Mouse (Mus musculus): ENCODE results near the gene Cpvl.

The Cpvl gene

GRCm38 (mm10) chr6:53971729-53972128 is 6.7 kb downstream of the Cpvl start:
- DNase-seq (ENCODE audit: low spot score in 2 of 2) = no peak

- no peak for DNase-seq (ENCODE audit: low spot score in 2 of 2)
Observed at GRCm38 (mm10) chr6:53969081-53969480, 9.4 kb downstream of the Cpvl start.

DNA sequence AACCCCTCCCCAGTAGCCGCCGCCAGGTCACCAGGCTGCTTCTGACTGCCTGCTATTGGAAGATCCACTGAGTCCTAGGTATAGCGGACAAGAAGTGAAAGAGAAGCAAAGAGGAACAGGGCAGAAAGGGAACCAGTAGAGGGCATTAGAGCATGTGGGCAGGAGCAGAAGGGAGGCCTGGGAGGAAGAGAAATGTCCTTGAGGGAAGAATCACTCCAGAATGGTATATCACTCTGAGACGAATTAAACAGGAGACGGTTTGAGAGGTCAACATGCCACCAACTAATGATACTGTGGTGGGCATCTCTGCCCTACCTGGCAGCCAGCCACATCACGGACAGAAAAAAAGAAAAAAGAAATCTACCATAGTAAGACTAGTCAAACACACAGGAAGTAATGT is 9.9 kb downstream of the Cpvl start:
- DNase-seq (ENCODE audit: low spot score in 2 of 2) = no peak

GRCm38 (mm10) chr6:53966595-53966994 is 11.9 kb downstream of the Cpvl start:
- DNase-seq (ENCODE audit: low spot score in 2 of 2) = no peak

- no peak for DNase-seq (ENCODE audit: low spot score in 2 of 2)
Observed at GRCm38 (mm10) chr6:53965900-53966299, 12.6 kb downstream of the Cpvl start.

- no peak for DNase-seq (ENCODE audit: low spot score in 2 of 2)
Observed at GRCm38 (mm10) chr6:53963906-53964496, 14.5 kb downstream of the Cpvl start.

GRCm38 (mm10) chr6:53962006-53962405 is 16.5 kb downstream of the Cpvl start:
- DNase-seq (ENCODE audit: low spot score in 2 of 2) = no peak

- no peak for DNase-seq (ENCODE audit: low spot score in 2 of 2)
Observed at GRCm38 (mm10) chr6:53959826-53960225, 18.6 kb downstream of the Cpvl start.

GRCm38 (mm10) chr6:53958321-53958720 is 20.1 kb downstream of the Cpvl start:
- peak; percentile 47 to 61 for DNase-seq (ENCODE audit: low spot score in 2 of 2)

- no peak for DNase-seq (ENCODE audit: low spot score in 2 of 2)
Observed at GRCm38 (mm10) chr6:53956513-53956912, 22.0 kb downstream of the Cpvl start.

- no peak for DNase-seq (ENCODE audit: low spot score in 2 of 2)
Observed at GRCm38 (mm10) chr6:53955846-53956245, 22.6 kb downstream of the Cpvl start.

DNA sequence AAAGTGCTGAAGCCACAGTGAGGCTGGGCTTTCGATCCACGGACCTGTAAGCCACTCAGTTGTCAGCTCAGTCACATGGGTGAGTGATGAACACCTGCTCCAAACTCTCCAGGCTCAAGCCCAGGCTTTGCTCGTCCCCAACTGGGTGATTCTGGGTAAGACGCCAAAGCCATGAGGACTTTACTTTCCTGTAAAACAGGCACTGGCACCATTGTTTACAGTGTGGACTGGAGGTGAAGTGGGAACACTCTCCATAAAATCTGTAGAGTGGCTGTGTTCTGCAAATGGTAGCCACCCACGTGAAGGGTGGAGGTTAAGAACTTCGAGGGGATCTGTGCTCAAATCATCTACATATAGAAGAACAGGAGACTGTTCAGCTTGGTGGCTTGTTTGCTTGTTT is 23.2 kb downstream of the Cpvl start:
- no peak for DNase-seq (ENCODE audit: low spot score in 2 of 2)

DNA sequence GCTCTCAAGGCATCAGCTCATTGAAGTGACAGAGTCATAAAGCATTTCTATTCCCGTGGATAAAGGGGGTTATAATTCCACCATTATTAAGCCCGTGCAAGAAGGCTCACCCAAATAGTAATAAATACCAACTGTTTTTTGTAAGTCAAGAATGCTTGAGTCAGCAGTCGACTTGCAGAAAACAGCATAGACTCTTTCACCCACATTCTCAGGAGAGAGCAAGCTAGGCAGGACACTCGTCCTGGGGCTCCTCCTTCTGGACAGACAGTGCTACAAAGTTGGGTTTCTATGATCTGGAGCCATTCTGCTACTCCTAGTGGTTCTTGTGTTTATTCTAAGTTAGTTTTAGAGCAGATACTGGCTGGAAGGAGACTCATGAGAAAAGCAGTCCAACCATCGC is 24.4 kb downstream of the Cpvl start:
- peak; percentile 40 to 60 for DNase-seq (ENCODE audit: low spot score in 2 of 2)

DNA sequence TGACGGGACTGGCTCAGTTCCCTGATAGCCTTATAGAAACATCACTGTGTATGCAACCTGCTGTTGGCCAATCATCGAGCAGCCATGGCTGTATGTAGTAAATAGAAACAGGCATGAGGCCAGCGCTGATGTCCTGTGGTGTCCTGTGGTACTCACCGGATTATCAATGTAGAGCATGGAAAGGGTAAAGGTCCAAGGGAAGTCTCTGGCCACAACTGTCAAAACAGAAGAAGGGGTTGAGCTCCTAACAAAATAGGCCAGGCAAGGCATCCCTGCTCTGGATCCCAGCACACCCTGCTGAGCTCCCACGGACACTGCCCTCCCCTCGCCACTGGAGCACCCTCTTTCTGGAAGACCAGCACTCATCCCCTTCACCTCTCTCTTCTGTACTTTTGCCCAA is 25.1 kb downstream of the Cpvl start:
- no peak for DNase-seq (ENCODE audit: low spot score in 2 of 2)

GRCm38 (mm10) chr6:53951421-53951820 is 27.1 kb downstream of the Cpvl start:
- DNase-seq (ENCODE audit: low spot score in 2 of 2) = no peak

- DNase-seq (ENCODE audit: low spot score in 2 of 2) = no peak
Observed at GRCm38 (mm10) chr6:53950876-53951275, 27.6 kb downstream of the Cpvl start.

DNA sequence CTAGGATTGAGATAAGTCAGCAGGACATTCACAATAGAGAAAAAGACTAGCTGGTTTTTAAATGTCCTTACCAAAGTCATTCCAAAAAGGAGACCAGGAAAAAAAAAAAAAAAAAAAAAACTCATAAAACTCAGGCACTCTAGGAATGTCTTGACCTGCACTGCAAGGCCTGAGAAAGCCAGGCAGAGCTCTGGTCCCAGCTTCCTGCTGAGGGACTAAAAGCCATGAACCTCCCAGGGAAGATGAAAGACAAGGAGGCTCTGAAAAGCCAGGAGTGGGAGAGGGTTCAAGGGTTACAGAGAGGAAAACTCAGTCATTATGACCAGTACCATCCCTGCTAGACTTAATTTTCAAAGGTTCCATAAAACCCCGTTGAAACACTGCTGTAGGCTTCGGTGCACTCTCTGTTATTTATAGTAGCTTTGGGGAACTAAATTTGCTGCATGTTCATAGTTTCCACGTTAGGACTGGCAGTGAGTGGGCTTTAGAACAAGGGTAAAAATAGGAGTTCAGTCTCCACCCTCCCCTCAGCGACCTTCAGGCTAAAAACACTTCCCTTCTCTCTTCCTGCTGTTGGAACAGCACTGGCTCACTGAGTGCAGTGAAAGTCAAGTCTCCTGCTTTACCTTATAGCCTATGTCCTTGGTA is 30.0 kb downstream of the Cpvl start:
- no peak for DNase-seq (ENCODE audit: low spot score in 2 of 2)

DNA sequence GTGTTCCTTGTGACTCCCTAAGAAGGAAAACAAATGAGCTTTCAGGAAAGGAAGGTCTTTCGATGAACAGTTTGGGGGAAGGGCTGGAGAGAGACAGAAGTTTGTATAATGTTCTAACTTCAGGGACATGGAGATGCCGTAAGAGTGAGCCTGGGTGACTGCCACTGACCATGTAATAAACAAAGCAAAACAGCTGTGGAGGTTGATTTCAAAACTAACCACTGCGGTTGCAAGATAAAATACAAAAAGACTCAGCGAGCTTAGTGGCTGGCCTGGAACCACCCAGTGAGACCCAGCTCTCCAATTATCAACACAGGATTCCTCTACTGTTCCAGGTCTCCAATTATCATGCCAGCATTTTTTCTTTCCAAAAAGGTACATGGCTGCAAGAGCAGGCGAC is 33.6 kb downstream of the Cpvl start:
- DNase-seq (ENCODE audit: low spot score in 2 of 2) = no peak

DNA sequence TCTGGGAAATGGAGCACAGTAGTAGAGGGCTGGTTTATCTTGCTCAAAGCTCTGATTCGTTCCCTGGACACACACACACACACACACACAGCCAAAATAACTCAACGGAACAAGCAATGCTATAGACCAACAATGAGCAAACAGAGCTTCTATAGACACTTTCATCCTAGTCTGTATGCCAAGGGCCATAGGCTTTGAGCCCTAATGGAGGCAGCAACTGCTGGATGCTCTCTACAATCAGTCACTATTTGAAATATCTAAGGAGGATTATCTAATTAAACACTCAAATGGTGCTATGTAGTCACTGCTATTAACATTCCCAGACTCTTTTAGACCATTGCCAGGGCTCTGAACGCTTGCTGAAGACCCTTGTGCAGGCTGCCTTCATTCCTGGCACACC is 34.1 kb downstream of the Cpvl start:
- no peak for DNase-seq (ENCODE audit: low spot score in 2 of 2)

DNA sequence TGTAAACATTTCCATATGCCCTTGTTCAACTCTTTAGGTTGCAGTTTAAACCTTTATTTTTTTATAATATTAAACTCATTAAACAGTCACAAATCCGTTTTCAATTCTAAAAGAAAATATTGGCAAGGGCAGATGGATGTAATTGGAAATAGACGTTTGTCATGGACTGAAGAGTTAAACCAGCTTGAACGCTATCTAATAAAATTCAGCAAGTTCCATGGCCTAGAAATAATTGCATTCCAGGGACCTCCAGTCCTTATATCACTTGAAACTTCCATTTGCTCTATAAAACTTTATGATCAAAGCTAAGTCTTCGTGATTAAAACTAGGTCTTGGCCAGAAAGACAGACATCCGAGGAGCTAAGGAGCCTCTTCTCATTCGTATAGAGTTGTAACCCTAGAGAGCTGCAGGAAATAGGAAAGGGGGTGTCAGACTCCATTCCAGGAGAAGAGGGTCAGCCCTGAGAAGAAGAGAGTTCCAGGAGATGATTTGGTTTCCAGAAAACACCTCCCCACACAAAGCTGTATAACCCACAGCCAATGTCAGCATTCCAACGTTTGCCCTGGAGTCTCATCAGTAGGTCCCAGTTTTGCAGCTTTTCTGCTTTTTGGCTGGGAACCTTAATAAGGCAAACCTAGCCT is 36.2 kb downstream of the Cpvl start:
- no peak for DNase-seq (ENCODE audit: low spot score in 2 of 2)

- no peak for DNase-seq (ENCODE audit: low spot score in 2 of 2)
Observed at GRCm38 (mm10) chr6:53939752-53940151, 38.7 kb downstream of the Cpvl start.

- no peak for DNase-seq (ENCODE audit: low spot score in 2 of 2)
Observed at GRCm38 (mm10) chr6:53938942-53939341, 39.5 kb downstream of the Cpvl start.

All from urinary bladder, adult 18-20 months (tissue).